Mouse (Mus musculus) MEL (cell line): ENCODE results near the gene 1110059E24Rik. TPM values are rescaled to one million over a fixed set of nuclear protein-coding genes. Genes with fewer than 3 reads are reported as not detected.

Experiments
- DNase-seq: peaks from one replicate; pipeline ENCODE4 v3.0.0; 2011; ENCODE audit warnings: low read depth, low spot score
- H3K27ac ChIP-seq: 2 replicates; pipeline ENCODE4 v1.5.1; 2012; ENCODE audit warnings: low read depth, mild to moderate bottlenecking, control low read depth, low read length, moderate library complexity; ENCODE audit not compliant: control insufficient read depth
- H3K27me3 ChIP-seq, 2 experiments: fragments of 150-350 bp in 1 of 2; sonication (generic) in 1 of 2; 2 replicates each; pipeline ENCODE4 v1.6.1; 2012; ENCODE audit warnings: low read length in 2 of 2, mild to moderate bottlenecking in 2 of 2, improper control_type of control experiment in 1 of 2, moderate library complexity in 1 of 2; ENCODE audit not compliant: insufficient read depth in 2 of 2, control insufficient read depth in 1 of 2
- H3K36me3 ChIP-seq, 2 experiments: 2 replicates each; pipeline ENCODE4 v1.6.1; 2012 to 2014; ENCODE audit warnings: low read length in 2 of 2, improper control_type of control experiment in 1 of 2, inconsistent platforms in 1 of 2, mild to moderate bottlenecking in 1 of 2; ENCODE audit not compliant: insufficient read depth in 2 of 2, control insufficient read depth in 1 of 2
- H3K4me1 ChIP-seq, 2 experiments: fragments of 150-350 bp in 1 of 2; sonication (generic) in 1 of 2; 2 replicates each; pipeline ENCODE4 v1.6.1; 2012; ENCODE audit warnings: low read length in 2 of 2, improper control_type of control experiment in 1 of 2, mild to moderate bottlenecking in 1 of 2; ENCODE audit not compliant: insufficient read depth in 2 of 2, control insufficient read depth in 1 of 2
- H3K4me3 ChIP-seq, 2 experiments: fragments of 150-350 bp in 1 of 2; sonication (generic) in 1 of 2; 2 replicates each; pipeline ENCODE4 v1.5.1; 2012; ENCODE audit warnings: low read depth in 2 of 2, low read length in 2 of 2, mild to moderate bottlenecking in 2 of 2, moderate library complexity in 2 of 2, control low read depth in 1 of 2, improper control_type of control experiment in 1 of 2; ENCODE audit not compliant: control insufficient read depth in 1 of 2, insufficient read depth in 1 of 2
- H3K79me2 ChIP-seq: 2 replicates; pipeline ENCODE4 v1.6.1; 2012; ENCODE audit warnings: mild to moderate bottlenecking, low read length, moderate library complexity; ENCODE audit not compliant: control insufficient read depth, poor library complexity, insufficient read depth
- H3K9ac ChIP-seq: 2 replicates; pipeline ENCODE4 v1.6.1; 2012; ENCODE audit warnings: low read depth, mild to moderate bottlenecking, control low read depth, low read length, moderate library complexity; ENCODE audit not compliant: control insufficient read depth, poor library complexity, severe bottlenecking
- H3K9me3 ChIP-seq: fragments of 150-350 bp; sonication (generic); replicated peaks from 2 replicates; pipeline ENCODE4 v1.6.1; 2012; ENCODE audit warnings: mild to moderate bottlenecking, low read length, improper control_type of control experiment, moderate library complexity; ENCODE audit not compliant: insufficient read depth
- BHLHE40 ChIP-seq: IDR thresholded peaks from 2 replicates; pipeline ENCODE4 v1.6.1; 2012; ENCODE audit warnings: low read depth, mild to moderate bottlenecking, inconsistent platforms, low read length, improper control_type of control experiment, borderline replicate concordance
- CHD1 ChIP-seq: IDR thresholded peaks from 2 replicates; pipeline ENCODE4 v1.6.1; 2012; ENCODE audit warnings: low read depth, mild to moderate bottlenecking, inconsistent platforms, low read length, improper control_type of control experiment
- CHD2 ChIP-seq: IDR thresholded peaks from 2 replicates; pipeline ENCODE4 v1.6.1; 2011; ENCODE audit warnings: low read length, improper control_type of control experiment
- CTCF ChIP-seq, 3 experiments: IDR thresholded peaks in 2 of 3; conservative IDR thresholded peaks in 1 of 3; 2 replicates each; pipeline ENCODE4 v1.5.1; 2011 to 2012; ENCODE audit warnings: low read length in 3 of 3, low read depth in 2 of 3, mild to moderate bottlenecking in 2 of 3, improper control_type of control experiment in 1 of 3, inconsistent platforms in 1 of 3, mixed read lengths in 1 of 3, moderate library complexity in 1 of 3; ENCODE audit not compliant: control insufficient read depth in 1 of 3, insufficient read depth in 1 of 3, poor library complexity in 1 of 3, severe bottlenecking in 1 of 3
- E2F4 ChIP-seq: IDR thresholded peaks from 2 replicates; pipeline ENCODE4 v1.6.1; 2011; ENCODE audit warnings: low read depth, low read length, improper control_type of control experiment, borderline replicate concordance
- ELF1 ChIP-seq: IDR thresholded peaks from 2 replicates; pipeline ENCODE4 v1.6.1; 2014; ENCODE audit warnings: low read depth, mild to moderate bottlenecking, inconsistent platforms, low read length, improper control_type of control experiment, moderate library complexity
- EP300 ChIP-seq, 2 experiments: IDR thresholded peaks; 2 replicates each; pipeline ENCODE4 v1.6.1; 2011; ENCODE audit warnings: improper control_type of control experiment in 2 of 2, low read length in 2 of 2, low read depth in 1 of 2, mild to moderate bottlenecking in 1 of 2
- GABPA ChIP-seq: IDR thresholded peaks from 2 replicates; pipeline ENCODE4 v1.6.1; 2012; ENCODE audit warnings: low read depth, mild to moderate bottlenecking, inconsistent platforms, low read length, improper control_type of control experiment, moderate library complexity
- HCFC1 ChIP-seq: IDR thresholded peaks from 2 replicates; pipeline ENCODE4 v1.6.1; 2012; ENCODE audit warnings: low read depth, mild to moderate bottlenecking, inconsistent platforms, low read length, improper control_type of control experiment, moderate library complexity
- JUND ChIP-seq: IDR thresholded peaks from 2 replicates; pipeline ENCODE4 v1.6.1; 2011; ENCODE audit warnings: low read depth, mild to moderate bottlenecking, improper control_type of control experiment, low read length
- KAT2A ChIP-seq: conservative IDR thresholded peaks from 2 replicates; pipeline ENCODE4 v1.6.1; 2012; ENCODE audit warnings: low read depth, low read length, improper control_type of control experiment, inconsistent platforms
- MAFK ChIP-seq: IDR thresholded peaks from 2 replicates; pipeline ENCODE4 v1.6.1; 2011; ENCODE audit warnings: low read depth, mild to moderate bottlenecking, low read length, improper control_type of control experiment, borderline replicate concordance
- MAX ChIP-seq: IDR thresholded peaks from 2 replicates; pipeline ENCODE4 v1.6.1; 2011; ENCODE audit warnings: low read length, improper control_type of control experiment
- MAZ ChIP-seq: IDR thresholded peaks from 2 replicates; pipeline ENCODE4 v1.6.1; 2012; ENCODE audit warnings: low read depth, mild to moderate bottlenecking, inconsistent platforms, low read length, improper control_type of control experiment
- MEF2A ChIP-seq: IDR thresholded peaks from 2 replicates; pipeline ENCODE4 v1.6.1; 2014; ENCODE audit warnings: low read depth, mild to moderate bottlenecking, inconsistent platforms, low read length, improper control_type of control experiment; ENCODE audit not compliant: poor library complexity, insufficient replicate concordance, severe bottlenecking; ENCODE audit errors: extremely low read depth
- MXI1 ChIP-seq: IDR thresholded peaks from 2 replicates; pipeline ENCODE4 v1.6.1; 2011; ENCODE audit warnings: mild to moderate bottlenecking, low read depth, low read length, improper control_type of control experiment
- MYB ChIP-seq: IDR thresholded peaks from 2 replicates; pipeline ENCODE4 v1.6.1; 2011; ENCODE audit warnings: mild to moderate bottlenecking, low read depth, low read length, improper control_type of control experiment
- MYC ChIP-seq: IDR thresholded peaks from 2 replicates; pipeline ENCODE4 v1.6.1; 2011; ENCODE audit warnings: low read depth, mild to moderate bottlenecking, low read length, improper control_type of control experiment, moderate library complexity
- NELFE ChIP-seq: IDR thresholded peaks from 2 replicates; pipeline ENCODE4 v1.6.1; 2011; ENCODE audit warnings: low read depth, low read length, improper control_type of control experiment
- NRF1 ChIP-seq: IDR thresholded peaks from 2 replicates; pipeline ENCODE4 v1.6.1; 2014; ENCODE audit warnings: low read depth, mild to moderate bottlenecking, inconsistent platforms, low read length, improper control_type of control experiment, moderate library complexity; ENCODE audit not compliant: poor library complexity, insufficient read depth, severe bottlenecking
- POLR2A ChIP-seq, 2 experiments: IDR thresholded peaks; 2 replicates each; pipeline ENCODE4 v1.6.1; 2011 to 2012; ENCODE audit warnings: low read length in 2 of 2, mild to moderate bottlenecking in 2 of 2, control low read depth in 1 of 2, improper control_type of control experiment in 1 of 2, low read depth in 1 of 2, moderate library complexity in 1 of 2; ENCODE audit not compliant: control insufficient read depth in 1 of 2, insufficient read depth in 1 of 2, poor library complexity in 1 of 2
- POLR2AphosphoS2 ChIP-seq: IDR thresholded peaks from 2 replicates; pipeline ENCODE4 v1.6.1; 2011; ENCODE audit warnings: low read length, improper control_type of control experiment
- POLR2AphosphoS5 ChIP-seq: IDR thresholded peaks from 2 replicates; pipeline ENCODE4 v1.6.1; 2012; ENCODE audit warnings: low read depth, borderline replicate concordance, mild to moderate bottlenecking, inconsistent platforms, low read length, moderate library complexity, mixed read lengths
- RAD21 ChIP-seq: IDR thresholded peaks from 2 replicates; pipeline ENCODE4 v1.6.1; 2011; ENCODE audit warnings: mild to moderate bottlenecking, low read depth, low read length, improper control_type of control experiment
- RCOR1 ChIP-seq: IDR thresholded peaks from 2 replicates; pipeline ENCODE4 v1.6.1; 2012; ENCODE audit warnings: low read depth, mild to moderate bottlenecking, inconsistent platforms, low read length, improper control_type of control experiment
- SIN3A ChIP-seq: IDR thresholded peaks from 2 replicates; pipeline ENCODE4 v1.6.1; 2012; ENCODE audit warnings: low read length, improper control_type of control experiment, inconsistent platforms
- SMC3 ChIP-seq: IDR thresholded peaks from 2 replicates; pipeline ENCODE4 v1.6.1; 2011; ENCODE audit warnings: low read depth, low read length, improper control_type of control experiment
- TAL1 ChIP-seq: IDR thresholded peaks from 2 replicates; pipeline ENCODE4 v1.6.1; 2012; ENCODE audit warnings: mild to moderate bottlenecking, inconsistent platforms, low read length, moderate library complexity, mixed read lengths
- TBP ChIP-seq: IDR thresholded peaks from 2 replicates; pipeline ENCODE4 v1.8.0; 2011; ENCODE audit warnings: low read depth, low read length, improper control_type of control experiment
- TCF12 ChIP-seq: IDR thresholded peaks from 2 replicates; pipeline ENCODE4 v1.6.1; 2014; ENCODE audit warnings: low read depth, mild to moderate bottlenecking, inconsistent platforms, low read length, improper control_type of control experiment, moderate library complexity
- UBTF ChIP-seq: IDR thresholded peaks from 2 replicates; pipeline ENCODE4 v1.6.1; 2012; ENCODE audit warnings: low read depth, mild to moderate bottlenecking, inconsistent platforms, low read length, improper control_type of control experiment, moderate library complexity, borderline replicate concordance; ENCODE audit not compliant: insufficient read depth
- USF2 ChIP-seq, 2 experiments: IDR thresholded peaks; 2 replicates each; pipeline ENCODE4 v1.6.1; 2011 to 2012; ENCODE audit warnings: improper control_type of control experiment in 2 of 2, low read length in 2 of 2, borderline replicate concordance in 1 of 2, inconsistent platforms in 1 of 2, low read depth in 1 of 2, mild to moderate bottlenecking in 1 of 2; ENCODE audit not compliant: insufficient read depth in 1 of 2
- ZC3H11A ChIP-seq: IDR thresholded peaks from 2 replicates; pipeline ENCODE4 v1.6.1; 2012; ENCODE audit warnings: low read depth, mild to moderate bottlenecking, inconsistent platforms, low read length, improper control_type of control experiment
- ZKSCAN1 ChIP-seq: IDR thresholded peaks from 2 replicates; pipeline ENCODE4 v1.6.1; 2012; ENCODE audit warnings: low read depth, mild to moderate bottlenecking, inconsistent platforms, low read length, improper control_type of control experiment, moderate library complexity
- ZMIZ1 ChIP-seq: IDR thresholded peaks from 2 replicates; pipeline ENCODE4 v1.6.1; 2012; ENCODE audit warnings: low read depth, mild to moderate bottlenecking, inconsistent platforms, low read length, improper control_type of control experiment, moderate library complexity
- ZNF384 ChIP-seq: IDR thresholded peaks from 2 replicates; pipeline ENCODE4 v1.6.1; 2012; ENCODE audit warnings: low read depth, mild to moderate bottlenecking, inconsistent platforms, low read length, improper control_type of control experiment
- polyA plus RNA-seq, 2 experiments: library from polyadenylated mRNA; stranded (reverse) in 1 of 2; unstranded in 1 of 2; fragments of >175 nt in 1 of 2; fragments of >200 nt in 1 of 2; gene quantifications; 2 replicates each; pipeline versions ENCODE4 v1.2.1 to v1.2.4; 2012; ENCODE audit warnings: low replicate concordance in 2 of 2, low read depth in 1 of 2; ENCODE audit not compliant: insufficient read length in 2 of 2, insufficient read depth in 1 of 2, missing spikeins in 1 of 2
- total RNA-seq: library from RNA; depleted of rRNA; stranded (reverse); fragments of 300-350 nt; gene quantifications from 2 replicates; pipeline ENCODE4 v1.2.3, GENCODE M21; 2012

1110059E24Rik gene
- total and polyA plus RNA-seq, 3 experiments, result 17.2 to 20.0 TPM; not detected in 1

DNA sequence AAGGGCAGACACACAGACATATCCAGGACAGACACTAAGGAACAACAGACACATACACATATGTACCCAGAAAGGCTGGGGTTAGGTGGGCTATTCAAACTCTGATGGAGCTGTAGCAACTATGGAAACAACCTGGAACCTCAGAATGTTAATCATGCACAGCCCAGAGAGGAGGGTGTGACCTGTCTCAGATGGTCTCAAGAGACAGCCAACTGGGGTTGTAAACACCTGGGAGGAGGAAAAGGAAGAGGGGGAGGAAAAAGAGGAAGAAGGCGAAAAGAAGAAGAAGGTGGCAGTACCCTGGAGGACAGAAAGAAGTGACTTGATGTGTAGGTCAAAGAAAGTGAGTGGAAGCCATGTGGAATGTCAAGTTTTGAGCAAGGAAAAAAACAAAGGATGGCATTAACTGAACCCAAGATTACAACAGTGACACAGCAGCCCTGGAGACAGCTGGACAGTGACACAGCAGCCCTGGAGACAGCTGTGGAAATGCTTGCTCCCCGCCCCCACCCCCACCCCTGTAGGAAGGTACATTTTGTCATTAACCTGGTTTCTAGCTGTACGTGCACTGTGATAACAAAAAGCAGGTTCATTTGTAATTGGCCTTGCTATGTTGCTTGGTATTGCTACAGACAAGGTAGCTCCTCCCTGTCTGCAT is 84.1 kb downstream of the 1110059E24Rik start:
- DNase-seq, result peak; percentile 67
- Histone ChIP-seq H3K27ac (peak overlapping the region; percentile 34; the same call in 1 of the 2 replicates), H3K4me3 (no peak overlapping the region), H3K9ac (no peak overlapping the region; the same call in 1 of the 2 replicates), H3K79me2 (no peaks in the 10 kb centered on the region), H3K27me3 (no peaks in the 10 kb centered on the region), H3K36me3 (peaks cover 0 to 15% of the 10 kb centered on the region in 2 experiments; a peak in 2 of 4 replicates), H3K4me1 (peaks cover 7 to 16% of the 10 kb centered on the region in 2 experiments; a peak in 3 of 4 replicates), H3K9me3 (no peaks in the 10 kb centered on the region)
- TF ChIP-seq JUND, result no peak
- TF ChIP-seq MAZ, result no peak
- no peak for TF ChIP-seq ZNF384
- TF ChIP-seq MAFK, result no peak
- TF ChIP-seq EP300 (IDR thresholded peaks at IDR 0.05; ENCODE audit: low read depth in 1 of 2, low read length in 2 of 2), result peak; percentile 27 to 40; a peak in 2 of 4 replicates
- no peak for TF ChIP-seq RCOR1
- no peak for TF ChIP-seq MYB
- no peak for TF ChIP-seq POLR2A (IDR thresholded peaks at IDR 0.05; ENCODE audit: control insufficient read depth in 1 of 2, insufficient read depth in 1 of 2, low read depth in 1 of 2, low read length in 2 of 2, poor library complexity in 1 of 2)
- TF ChIP-seq UBTF, result no peak
- no peak for TF ChIP-seq ZMIZ1
- no peak for TF ChIP-seq E2F4
- TF ChIP-seq ZC3H11A, result no peak
- no peak for TF ChIP-seq MYC
- TF ChIP-seq BHLHE40, result no peak
- TF ChIP-seq TAL1, result 0 out of 2 replicates have a peak, but pooled peaks have one; percentile 26
- TF ChIP-seq USF2 (IDR thresholded peaks at IDR 0.05; ENCODE audit: borderline replicate concordance in 1 of 2, insufficient read depth in 1 of 2, low read depth in 1 of 2, low read length in 2 of 2), result no peak
- TF ChIP-seq KAT2A, result no peak
- TF ChIP-seq POLR2AphosphoS5, result no peak
- TF ChIP-seq HCFC1, result no peak
- no peak for TF ChIP-seq NRF1
- 0 out of 2 replicates have a peak, but pooled peaks have one; percentile 30 for TF ChIP-seq TCF12
- no peak for TF ChIP-seq CTCF (IDR thresholded peaks at IDR 0.05 in 2 of 3, conservative IDR thresholded peaks at IDR 0.05 in 1 of 3; ENCODE audit: control insufficient read depth in 1 of 3, insufficient read depth in 1 of 3, low read depth in 2 of 3, low read length in 3 of 3, poor library complexity in 1 of 3, severe bottlenecking in 1 of 3)
- TF ChIP-seq CHD2, result no peak
- TF ChIP-seq ELF1, result no peak
- 0 out of 2 replicates have a peak, but pooled peaks have one; percentile 17 for TF ChIP-seq TBP
- TF ChIP-seq SIN3A, result peak; percentile 31; the same call in 1 of the 2 replicates
- TF ChIP-seq MEF2A, result no peak
- no peak for TF ChIP-seq MAX
- no peak for TF ChIP-seq NELFE
- TF ChIP-seq CHD1, result no peak
- TF ChIP-seq RAD21, result no peak
- no peak for TF ChIP-seq MXI1
- no peak for TF ChIP-seq POLR2AphosphoS2
- TF ChIP-seq ZKSCAN1, result no peak
- TF ChIP-seq SMC3, result no peak
- TF ChIP-seq GABPA, result no peak
